Mouse (Mus musculus) induced T-regulatory cell, adult 2 months (primary cell): ENCODE results near the gene Pof1b.

Experiments used
- DNase-seq: peaks from one replicate; pipeline ENCODE4 v3.0.0-alpha.2; 2012; ENCODE audit warnings: low read depth

Pof1b gene

DNA sequence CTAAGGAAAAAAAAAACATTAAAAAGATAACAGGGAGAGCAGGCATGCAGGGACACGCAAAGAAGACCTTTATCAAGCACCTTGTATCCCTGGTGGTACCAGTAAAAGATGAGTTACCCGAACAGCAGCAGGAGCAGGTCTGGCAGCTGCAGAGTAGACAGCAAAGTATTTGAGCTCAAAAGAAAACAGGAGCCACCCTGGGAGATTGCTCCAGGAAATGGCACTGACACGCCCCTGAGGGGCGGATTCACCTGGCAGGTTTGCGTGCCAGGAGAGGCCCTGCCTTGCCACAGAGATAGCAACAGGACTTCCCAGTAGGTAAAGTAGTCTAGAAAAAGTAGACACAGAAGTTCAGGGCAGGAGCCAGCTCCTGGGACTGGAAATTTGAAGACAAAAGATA lies at the start of gene Pof1b:
Pof1b (minus strand) TSS at position 144 of the 400 bp plus-strand sequence.
- no peak for DNase-seq

DNA sequence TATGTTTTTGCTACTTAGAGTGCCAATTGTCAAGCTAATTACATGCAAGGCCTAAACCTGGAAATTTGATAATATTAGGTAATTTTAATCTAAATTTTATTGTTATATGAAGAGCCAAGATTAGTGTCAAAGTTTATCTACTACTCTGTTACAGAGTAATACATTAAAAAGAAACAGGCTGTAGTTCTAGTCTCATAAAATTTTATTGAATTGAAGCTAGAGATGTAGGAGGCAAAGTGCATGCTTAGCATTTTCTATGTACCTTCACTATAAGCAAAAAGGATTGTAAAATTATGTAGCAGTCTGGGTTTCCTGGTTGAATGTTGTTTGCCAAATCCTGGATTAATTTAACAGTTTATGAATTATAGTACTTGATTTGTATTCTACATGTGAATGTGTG lies 18.1 kb upstream of the Pof1b start:
- DNase-seq, result no peak

DNA sequence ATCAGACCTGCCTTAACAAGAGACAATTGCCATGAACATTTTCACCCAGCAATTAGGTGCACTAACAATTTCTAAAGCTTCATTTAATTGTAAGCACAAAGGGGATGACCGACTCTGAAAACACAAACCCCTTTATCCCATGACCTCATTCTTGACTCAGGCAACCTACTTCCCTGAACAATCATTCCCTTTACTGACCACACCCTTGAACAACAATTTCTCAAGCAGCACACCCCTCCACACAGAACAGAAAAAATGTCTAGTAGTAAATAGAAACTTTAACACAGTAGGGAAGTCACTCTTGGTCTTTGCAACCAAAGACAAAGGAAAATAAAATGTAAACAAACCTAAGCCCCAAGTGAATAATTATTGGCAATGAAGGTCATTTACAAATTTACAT lies 4.1 kb downstream of the Pof1b start:
- no peak for DNase-seq

- DNase-seq, result no peak
Measured at GRCm38 (mm10) chrX:112680605-112681004, 17.8 kb downstream of the Pof1b start.

DNA sequence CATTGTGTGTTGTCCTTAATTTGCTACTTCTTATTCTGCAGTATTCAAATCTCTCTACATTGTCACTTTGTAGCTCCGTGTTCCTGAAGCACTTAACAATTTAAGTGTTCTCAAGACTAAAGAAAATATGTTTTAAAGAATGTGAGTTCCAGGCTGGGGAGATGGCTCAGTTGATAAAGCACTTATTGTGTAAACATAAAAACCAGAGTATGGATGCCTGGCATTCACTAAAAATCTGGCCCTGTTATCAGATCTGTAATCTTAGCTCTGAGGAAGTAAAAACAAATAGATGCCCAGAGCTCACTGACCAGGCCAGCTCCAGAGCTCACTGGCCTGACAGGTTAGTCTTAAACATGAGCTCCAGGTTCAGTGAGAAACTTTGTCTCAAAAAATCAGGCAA lies 22.9 kb downstream of the Pof1b start:
- no peak for DNase-seq

DNA sequence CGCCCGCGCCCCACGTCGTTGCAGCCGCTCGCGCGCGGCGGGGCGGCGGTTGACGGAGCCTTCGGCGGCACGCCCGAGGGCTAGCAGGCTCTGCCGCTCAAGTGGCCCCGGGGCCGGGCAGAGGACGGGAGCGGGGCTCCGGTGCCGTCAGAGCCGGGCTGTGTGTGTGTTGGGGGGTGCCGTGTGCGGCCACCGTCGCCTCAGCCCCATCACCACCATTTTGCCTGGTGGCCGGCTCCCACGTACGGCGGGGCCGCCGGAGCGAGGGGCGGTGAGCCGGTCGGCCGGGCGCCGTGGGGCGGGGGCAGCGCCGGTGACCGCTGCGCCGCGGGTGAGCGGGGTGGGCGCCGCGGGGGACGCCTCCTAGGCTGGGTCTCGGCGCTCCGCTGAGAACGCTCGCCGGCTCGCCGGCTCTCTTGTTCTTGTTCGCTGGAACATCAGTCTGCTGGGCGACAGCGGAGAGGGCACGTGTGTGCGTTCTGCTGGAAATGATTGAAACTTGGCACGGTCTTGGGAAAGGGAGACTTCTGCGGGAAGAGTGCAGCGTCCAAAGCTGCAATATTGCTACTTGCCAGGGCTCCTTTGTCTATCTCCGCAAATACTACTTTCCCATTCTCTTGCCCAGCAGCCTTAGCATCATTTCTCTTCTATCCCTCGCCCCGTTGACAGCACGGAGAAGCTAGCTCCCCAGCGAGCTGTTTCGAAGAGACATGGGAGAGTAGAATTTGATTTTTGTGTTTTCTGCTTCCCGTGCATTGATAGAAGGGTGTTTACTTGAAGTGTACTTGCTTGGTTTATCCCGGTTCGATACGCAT lies 96.9 kb downstream of the Pof1b start:
- no peak for DNase-seq

DNA sequence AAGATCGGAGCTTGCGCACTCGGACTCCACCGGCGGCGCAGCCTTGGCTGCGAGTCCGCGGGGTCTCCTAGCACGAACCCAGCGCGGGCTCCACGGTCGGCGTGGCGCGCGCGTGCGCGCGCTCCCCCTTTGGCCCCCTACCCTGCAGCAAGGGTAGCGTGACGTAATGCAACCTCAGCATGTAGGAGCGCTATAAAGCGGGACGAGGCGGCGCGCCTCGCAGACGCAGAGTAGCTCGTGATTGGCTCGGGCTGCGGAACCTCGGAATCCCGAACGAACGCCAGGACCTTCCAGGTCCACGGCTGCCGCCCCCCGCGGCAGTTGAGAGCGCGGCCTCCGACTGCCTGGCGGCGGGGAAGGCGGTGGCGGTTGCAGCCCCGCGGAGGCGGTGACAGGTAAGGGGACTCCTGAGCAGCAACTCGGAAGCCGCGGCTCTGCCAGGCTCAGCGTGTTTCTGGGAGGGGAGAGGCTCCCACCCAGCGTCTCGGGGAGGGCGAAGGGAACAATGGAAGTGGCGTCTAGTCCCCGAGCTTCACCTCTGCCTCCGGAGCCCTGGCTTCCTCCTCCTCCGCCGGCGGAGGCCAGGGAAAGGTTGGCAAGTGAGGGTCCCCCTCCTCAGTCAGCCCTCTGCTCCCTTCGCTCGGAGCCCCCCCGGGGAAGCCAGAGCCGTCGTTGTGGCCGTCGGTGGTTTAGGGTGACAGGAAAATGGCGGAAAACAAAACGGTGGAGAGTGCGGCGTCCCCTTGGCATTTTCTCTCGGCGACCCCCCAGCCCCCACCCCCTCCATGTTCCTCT lies 97.7 kb downstream of the Pof1b start, which contains the start of gene Zfp711:
Zfp711 (plus strand) TSS at position 16 of the 795 bp plus-strand sequence.
- no peak for DNase-seq
